Mouse (Mus musculus) spleen, postnatal 4 days (tissue): ENCODE results near the gene Wnt11.

Experiments used
- DNase-seq, 2 experiments: peaks; one replicate each; pipeline ENCODE4 v3.0.0; 2022; ENCODE audit warnings: low spot score in 2 of 2

Gene Wnt11

DNA sequence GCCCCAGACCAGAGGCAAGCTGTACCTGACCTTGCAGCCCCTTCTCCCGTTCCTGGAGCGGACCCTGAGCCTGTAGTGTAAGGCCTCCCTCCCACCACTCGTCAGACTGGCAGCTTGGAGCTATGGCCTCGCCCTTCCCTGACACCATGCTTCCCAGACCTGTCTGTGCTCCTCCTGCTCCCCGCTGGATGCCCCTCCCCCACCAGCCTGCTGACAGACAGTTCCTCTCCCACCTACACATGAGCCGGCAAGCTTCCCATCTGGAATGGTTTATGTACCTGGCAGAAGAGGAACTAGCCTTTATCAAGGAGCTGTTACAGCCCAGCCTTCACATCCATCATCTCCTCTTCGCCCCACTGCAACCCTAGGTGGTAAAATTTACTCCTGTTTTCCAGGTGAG, 6.0 kb upstream of the Wnt11 start:
- DNase-seq: no peak

- DNase-seq: no peak
Measured at GRCm38 (mm10) chr7:98831290-98831689, 3.6 kb upstream of the Wnt11 start.

- DNase-seq: no peak
Measured at GRCm38 (mm10) chr7:98835519-98836441, 868 bp downstream of the Wnt11 start.

GRCm38 (mm10) chr7:98836646-98837045, 1.7 kb downstream of the Wnt11 start:
- peak; percentile 65 to 88 for DNase-seq

- DNase-seq: peak; percentile 61 to 79
Measured at GRCm38 (mm10) chr7:98837901-98838300, 3.0 kb downstream of the Wnt11 start.

GRCm38 (mm10) chr7:98838729-98839141, 3.8 kb downstream of the Wnt11 start:
- DNase-seq: no peak

- no peak for DNase-seq
Measured at GRCm38 (mm10) chr7:98839312-98839711, 4.4 kb downstream of the Wnt11 start.

DNA sequence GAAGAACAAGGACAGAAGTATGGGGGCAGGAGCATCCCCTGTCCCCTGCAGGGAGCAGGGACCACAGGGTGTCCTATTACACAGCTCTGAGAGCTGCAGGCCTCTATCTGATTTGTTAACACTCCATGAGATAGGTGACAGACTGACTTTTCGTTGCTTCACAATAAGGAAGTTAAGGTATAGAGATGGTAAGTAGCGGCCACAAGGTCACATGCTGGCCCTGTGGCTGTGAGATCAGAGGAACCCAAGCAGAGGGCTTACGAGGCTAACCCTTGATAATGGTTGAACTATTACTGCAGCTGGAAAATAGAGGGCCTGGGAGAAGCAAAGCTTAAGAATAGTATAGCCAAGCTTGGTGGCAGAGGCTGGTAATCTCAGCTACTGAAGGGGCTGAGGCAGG, 5.9 kb downstream of the Wnt11 start:
- no peak for DNase-seq

DNA sequence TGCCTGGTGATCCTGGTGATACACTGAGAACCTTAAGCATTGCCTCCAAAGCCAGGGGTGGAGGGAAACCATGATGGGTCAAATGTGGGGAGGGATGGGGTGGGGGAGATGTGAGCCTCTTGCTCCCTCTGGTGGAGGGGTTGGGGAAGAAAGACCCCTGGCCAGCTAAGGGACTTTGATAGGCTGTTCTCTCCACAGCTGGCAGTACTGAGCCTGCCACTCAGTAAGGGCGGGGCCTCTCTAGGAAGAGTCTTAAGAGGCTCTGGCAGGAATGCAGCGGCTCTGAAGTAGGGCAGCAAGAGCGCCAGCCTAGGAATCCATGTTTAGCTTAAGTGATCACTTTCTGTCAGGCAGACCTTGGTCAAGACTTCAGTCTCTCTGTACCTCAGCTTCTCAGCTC, 6.9 kb downstream of the Wnt11 start:
- DNase-seq: no peak

DNA sequence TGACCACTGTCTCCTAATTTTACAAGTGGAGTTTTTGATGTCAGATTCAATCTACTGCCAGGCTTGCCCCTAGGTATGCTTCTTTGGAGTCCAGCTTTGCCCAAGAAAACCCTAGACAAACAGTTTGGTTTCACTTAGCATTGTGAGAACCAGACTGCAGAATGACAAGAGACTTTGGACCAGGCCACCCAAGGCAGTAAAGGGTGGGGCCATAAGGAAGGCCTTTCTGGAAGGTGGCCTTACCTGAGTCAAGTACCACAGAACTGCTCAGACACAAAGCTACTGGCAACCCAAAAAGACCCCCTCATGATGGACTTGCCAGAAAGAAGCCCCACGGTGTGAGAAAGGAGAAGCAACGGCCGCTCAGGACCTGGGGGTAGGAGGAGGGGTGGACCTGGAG, 8.1 kb downstream of the Wnt11 start:
- DNase-seq: no peak

GRCm38 (mm10) chr7:98843649-98844048, 8.7 kb downstream of the Wnt11 start:
- DNase-seq: no peak

DNA sequence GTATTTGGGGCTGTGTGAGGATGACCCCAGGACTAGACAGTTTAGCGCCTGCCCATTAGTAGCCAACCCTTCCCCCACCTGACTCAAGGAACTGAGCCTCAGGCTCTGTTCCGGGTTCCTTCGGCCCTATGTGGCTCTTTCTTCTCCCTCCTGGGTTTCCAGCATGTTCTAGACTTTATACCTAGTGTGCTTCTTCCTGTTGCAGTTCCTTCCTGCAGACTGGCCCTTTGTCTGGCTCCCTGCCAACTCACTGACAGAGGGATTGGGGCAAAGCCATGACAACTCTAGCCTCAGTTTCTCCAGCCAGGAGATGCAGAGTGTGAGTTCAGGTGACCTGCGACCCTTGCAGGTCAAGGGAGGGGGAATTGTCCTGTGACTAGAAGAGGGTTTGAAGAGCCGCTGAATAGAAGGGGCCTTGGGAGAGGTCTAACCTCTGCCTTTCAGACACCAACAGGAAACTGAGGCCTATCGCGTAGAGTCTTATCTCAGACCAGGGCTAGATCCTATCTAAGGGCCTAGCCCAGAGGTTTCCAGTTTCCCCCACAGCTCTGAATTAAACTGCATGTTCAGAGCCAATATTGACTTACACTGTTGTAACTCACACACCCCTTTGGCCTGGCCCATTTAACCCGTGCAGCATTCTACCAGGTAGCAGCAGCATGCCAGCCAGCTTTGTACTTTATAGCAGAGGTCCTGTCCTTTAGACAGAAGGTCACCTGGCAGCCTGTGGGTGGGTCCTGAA, 14.2 kb downstream of the Wnt11 start:
- DNase-seq: no peak

DNA sequence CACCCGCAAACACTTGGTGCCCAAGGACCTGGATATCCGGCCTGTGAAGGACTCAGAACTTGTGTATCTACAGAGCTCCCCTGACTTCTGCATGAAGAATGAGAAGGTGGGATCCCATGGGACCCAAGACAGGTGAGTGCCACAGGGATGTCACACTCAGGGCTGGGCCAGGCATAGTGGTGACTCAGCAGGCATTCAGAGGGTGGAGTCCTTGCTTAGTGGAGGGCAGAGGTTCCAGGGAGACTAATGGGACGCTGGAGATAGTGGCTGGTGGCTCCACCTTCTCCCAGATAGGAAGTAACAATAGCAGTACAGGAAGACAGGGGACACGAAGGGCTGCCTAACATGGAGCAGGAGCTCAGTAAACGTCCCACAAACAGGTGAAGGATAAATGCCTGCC, 15.5 kb downstream of the Wnt11 start:
- no peak for DNase-seq

DNA sequence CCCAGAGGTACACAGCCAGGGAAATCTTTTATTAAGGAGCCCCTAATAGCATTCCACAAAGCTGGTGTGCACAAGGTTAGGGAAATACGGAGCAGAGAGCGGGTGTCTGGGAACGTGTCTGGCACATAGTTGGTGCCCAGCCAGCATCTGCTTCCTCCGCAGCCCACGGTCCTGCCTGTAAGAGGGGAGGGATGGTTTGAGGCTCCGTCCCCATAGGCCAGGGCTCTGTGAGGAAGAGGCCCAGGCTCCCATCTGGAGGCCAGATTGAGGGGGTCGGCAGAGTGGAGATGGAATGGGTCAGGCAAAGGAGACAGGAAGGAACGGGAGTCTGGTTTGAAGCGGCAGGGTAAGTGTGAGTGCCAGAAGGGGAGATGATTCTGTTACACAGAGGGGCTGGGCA, 16.3 kb downstream of the Wnt11 start:
- no peak for DNase-seq

GRCm38 (mm10) chr7:98852950-98853650, 18.2 kb downstream of the Wnt11 start:
- DNase-seq: no peak

GRCm38 (mm10) chr7:98853806-98854205, 18.9 kb downstream of the Wnt11 start:
- DNase-seq: no peak

DNA sequence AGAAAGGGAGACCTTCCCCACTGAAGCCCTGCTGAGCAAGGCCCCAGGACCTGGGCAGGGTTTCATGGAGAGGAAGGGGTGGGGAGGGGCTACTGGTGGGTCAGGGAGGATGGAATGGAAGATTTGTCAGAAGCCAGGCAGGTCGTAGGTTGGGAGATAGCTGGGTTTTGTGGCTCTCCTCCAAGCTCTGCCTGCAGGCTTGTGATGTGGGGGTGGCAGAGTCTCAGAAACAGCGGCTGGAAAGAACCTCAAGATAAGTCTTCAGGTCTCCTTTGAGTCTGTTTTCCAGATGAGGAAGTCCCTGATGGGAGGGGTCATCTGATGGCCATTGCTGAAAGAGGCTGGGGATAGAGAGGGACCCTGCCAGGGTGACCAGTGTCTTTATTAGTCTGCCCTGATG, 20.5 kb downstream of the Wnt11 start:
- DNase-seq: no peak

- DNase-seq: no peak
Measured at GRCm38 (mm10) chr7:98856128-98856527, 21.2 kb downstream of the Wnt11 start.

GRCm38 (mm10) chr7:98857094-98857493, 22.2 kb downstream of the Wnt11 start:
- DNase-seq: no peak

DNA sequence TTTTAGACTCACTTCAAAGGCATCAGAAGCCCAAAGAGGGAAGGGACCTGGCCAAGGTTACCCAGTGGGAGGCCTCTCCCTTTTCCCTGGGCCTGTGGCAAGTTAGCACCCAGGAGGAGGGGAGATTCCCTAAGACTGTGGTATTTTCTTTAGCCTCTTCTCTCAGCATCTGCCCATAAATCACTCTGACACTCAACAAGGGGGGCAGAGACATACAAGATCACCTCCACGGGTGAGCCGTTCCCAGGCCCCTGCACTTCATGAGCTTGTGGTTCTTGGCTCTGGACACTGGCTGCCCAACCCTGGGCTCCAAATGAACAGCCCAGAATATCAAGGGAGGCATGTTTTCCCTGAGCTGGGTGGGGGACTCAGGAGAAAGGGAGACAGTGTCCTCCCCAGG, 26.1 kb downstream of the Wnt11 start:
- no peak for DNase-seq

DNA sequence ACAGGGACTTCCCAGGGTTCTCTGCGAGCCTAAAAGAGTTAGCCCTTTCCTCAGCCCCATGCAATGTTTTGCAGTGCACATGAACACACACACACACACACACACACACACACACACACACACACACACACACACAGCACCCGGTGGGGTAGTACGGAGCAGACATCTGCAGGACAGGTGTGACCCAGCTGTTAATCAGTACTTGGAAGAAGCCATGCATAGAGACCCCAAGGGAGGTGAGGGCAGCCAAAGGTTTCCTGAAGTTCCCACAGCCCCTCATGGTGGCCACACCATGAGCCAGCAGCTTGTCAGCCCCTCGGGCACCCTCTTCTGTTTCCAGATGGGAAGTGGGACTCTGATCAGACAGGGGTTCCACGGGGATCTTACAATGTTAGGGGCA, 28.1 kb downstream of the Wnt11 start:
- no peak for DNase-seq

GRCm38 (mm10) chr7:98863969-98864718, 29.2 kb downstream of the Wnt11 start:
- DNase-seq: no peak
